Mouse (Mus musculus): Measurements from ENCODE around the gene Prss16.

DNA sequence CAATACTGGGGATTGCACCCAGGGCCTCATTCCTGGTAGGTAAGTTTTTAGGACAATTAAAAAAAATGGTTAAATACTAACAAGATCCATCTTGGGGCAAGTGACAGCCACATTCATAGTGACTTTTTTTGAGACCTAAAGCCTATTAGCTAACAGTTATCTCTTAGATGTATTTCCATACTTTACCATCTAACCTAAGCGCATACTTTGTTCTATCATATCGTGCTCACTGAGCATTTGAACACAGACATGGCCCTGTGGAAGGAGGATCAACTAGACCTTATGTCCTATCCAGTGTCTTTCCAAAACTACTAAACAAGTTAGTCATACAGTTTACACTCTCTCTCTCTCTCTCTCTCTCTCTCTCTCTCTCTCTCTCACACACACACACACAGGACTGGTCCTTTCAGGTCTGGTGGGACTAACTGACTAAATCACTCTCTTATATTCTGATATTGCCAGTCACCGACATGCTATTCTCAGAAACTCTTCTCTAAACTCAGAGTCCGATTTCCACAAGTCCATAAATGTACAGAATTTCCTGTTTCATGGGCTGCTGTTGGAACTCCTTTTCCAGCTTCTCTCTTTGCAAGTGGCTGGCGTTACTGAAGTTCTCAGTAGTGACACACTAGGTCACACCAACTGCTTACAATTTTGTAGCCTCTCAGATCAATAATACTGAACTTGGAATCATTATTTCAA lies 24.4 kb upstream of the Prss16 start:
- TF ChIP-seq POLR2A (IDR thresholded peaks at IDR 0.05; ENCODE audit: low read depth, low read length) (no peak), CTCF (IDR thresholded peaks at IDR 0.05; ENCODE audit: borderline replicate concordance, insufficient read depth, low read length) (no peak)
